Mouse (Mus musculus) urinary bladder, adult 18-20 months (tissue): Measurements from ENCODE around the gene Fbxl17.

Experiments used
- DNase-seq, 2 experiments: peaks; one replicate each; pipeline ENCODE4 v3.0.0; 2022; ENCODE audit warnings: low spot score in 2 of 2, mixed read lengths in 2 of 2

Gene Fbxl17

GRCm38 (mm10) chr17:63402741-63403681 is 96.8 kb downstream of the Fbxl17 start:
- no peak for DNase-seq

GRCm38 (mm10) chr17:63402170-63402569 is 97.6 kb downstream of the Fbxl17 start:
- DNase-seq: no peak

DNA sequence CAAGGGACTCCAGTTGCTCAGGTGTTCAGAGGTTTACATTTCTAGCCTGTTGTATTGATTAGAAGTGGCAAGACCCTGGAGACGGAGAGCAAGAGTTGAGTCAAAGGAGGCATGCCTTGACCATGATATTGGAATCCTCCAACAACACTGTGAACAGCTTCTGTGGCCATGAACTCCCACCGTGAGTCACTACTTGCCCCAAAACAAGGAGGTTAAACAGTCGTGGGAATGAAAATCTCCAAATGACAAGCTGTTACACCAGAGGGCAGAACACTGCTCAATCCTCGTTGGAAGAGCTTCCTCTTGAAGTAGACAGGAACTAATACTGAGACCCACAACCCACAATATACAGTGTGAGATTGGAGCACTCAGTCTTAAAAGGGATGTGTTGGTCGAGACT is 99.2 kb downstream of the Fbxl17 start:
- DNase-seq: no peak

- no peak for DNase-seq
These were observed 100.0 kb downstream of the Fbxl17 start for GRCm38 (mm10) chr17:63399816-63400215.

GRCm38 (mm10) chr17:63391506-63391905 is 108.3 kb downstream of the Fbxl17 start:
- DNase-seq: no peak

GRCm38 (mm10) chr17:63390951-63391350 is 108.9 kb downstream of the Fbxl17 start:
- DNase-seq: no peak

- no peak for DNase-seq
These were observed 128.8 kb downstream of the Fbxl17 start for GRCm38 (mm10) chr17:63370977-63371376.

DNA sequence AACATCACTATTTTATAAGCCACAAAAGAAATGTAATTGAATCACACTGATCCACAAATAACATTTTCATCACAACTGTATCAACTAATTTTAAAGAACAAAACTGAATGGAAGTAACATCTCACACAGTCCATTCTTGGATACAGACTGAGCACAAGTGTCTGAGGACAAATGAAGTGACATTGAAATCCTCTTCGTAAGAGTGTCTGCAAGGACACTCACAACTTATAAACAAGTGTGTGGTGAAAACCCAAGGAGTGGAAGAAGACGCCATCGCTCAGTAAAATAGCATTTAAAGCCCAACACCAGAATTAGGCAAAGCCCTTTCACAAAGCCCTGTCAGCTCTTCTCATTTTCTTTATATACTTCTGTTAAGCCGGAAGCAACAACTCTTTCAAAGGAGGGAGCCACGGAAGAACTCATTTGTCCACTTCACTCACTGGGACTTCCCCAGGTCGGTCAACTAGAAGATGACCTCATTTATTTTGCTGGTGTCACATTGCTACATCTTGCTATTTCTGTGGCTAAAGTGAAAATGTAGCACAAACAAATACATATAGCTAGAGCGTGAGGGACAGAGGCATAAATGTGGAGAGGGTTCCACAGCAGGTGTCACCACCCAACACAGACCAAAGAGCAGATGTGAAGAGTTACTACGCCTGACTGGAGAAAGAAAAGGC is 130.0 kb downstream of the Fbxl17 start:
- no peak for DNase-seq

- no peak for DNase-seq
These were observed 132.3 kb downstream of the Fbxl17 start for GRCm38 (mm10) chr17:63367476-63367875.

DNA sequence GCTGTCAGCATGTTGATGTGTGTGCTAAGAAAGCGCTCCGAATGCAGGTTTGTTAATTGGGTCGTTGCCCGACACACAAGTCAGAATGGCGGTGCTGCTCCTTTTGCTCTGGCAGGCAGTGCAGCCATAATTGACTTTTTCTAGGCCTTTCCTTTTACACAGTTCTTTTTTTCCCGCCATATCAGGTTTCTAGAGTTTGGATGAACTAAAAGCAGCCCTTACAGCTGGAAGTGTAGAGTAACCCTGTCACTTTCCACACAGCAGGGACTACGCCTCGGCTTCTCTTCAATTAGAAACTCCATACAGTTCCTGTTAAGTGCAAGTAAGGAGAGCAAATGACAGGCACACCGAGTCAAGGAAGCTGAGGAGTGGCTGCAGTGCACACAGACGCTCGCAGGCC is 133.8 kb downstream of the Fbxl17 start:
- DNase-seq: no peak

DNA sequence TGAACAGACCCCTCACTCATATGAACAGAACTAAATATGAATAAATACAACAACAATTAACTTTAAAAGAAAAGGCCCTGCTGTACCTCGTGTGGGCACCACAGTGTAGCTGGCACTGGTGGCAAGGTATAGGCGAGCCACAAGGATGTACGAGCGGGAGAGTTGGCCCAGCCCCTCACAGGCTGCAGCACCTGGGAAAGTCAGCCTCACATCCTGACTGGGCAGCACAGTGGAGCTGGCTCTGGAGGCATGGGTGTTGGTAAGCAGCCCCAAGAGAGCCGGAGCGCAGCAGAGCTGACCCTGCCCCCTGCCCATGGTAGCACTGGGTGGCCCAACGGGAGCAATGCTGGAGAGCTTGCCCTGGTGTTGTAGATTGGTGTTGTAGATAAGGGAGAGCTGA is 135.2 kb downstream of the Fbxl17 start:
- DNase-seq: no peak

DNA sequence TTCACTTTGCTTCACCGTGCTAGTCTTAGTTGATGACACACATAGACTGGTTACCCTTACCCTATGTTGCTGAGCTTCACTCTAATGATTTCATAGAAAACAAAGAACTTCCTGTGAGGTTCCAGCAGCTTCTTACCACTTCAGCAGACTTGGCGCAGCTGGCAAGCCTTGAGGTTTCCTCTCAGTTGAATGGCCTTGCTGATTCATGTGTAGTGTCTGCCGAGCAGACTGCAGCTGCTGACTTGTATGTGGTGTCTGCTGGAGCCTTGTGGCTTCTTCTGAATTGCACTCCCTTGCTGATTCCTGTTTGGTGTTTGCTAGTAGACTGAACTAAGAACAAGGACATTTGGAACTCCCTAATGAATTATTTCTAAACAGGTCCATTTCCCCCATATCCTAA is 137.6 kb downstream of the Fbxl17 start:
- DNase-seq: no peak

DNA sequence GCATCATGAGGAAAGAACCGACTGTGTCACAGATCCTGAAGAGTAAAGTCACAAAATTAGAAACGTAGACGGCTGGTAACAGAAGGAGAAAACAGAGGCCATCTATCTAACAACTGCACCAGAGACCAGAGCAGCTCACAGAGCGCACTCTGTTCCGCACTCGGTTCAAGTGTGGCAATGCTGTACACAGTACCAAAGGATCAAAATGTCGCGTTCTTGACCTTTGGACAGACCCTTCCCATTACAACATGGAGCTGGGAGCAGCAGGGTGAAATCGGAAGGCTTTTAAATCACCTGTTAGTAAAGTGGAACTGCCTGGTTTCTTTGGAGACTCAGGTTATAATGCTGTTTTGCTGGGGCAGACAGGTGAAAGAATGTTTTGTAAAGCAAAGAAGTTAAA is 138.1 kb downstream of the Fbxl17 start:
- no peak for DNase-seq

DNA sequence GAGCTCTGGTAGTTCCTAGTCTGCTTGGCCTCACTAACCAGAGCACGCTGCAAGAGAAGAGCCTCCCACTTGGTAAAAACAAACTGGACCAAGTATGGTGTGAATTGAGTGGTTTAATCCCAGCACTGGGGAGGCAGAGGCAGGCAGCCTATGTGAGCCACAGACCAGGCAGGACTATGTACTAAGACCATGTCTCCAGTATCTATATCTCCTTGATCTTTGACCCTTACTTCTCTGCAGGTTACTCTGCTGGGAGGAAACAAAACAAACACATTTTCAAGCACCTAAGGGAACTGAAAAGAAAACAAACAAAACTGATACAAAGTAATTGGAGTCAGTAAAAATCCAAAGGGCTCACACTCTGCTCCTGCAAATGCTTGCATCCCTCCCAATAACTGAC is 141.0 kb downstream of the Fbxl17 start:
- no peak for DNase-seq

DNA sequence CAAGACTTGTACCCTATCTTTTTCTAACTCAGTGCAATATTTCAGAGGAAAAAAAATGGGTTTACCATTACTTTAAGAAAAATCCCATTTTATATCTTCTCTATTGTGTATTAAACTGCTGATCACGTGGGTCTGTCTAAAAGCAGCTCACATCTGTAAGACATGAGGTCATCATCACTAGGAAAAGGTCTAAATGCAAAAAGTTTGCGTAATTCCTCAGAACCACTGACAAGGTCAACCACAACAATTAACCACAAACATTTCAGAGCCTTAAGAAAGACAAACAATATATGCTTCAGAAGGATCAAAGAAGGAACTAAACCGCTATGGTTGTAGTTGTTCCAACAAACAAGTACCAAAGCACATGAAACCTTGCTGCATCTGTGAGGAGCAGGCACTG is 143.6 kb downstream of the Fbxl17 start:
- no peak for DNase-seq

- DNase-seq: no peak
These were observed 147.1 kb downstream of the Fbxl17 start for GRCm38 (mm10) chr17:63352634-63353195.

- DNase-seq: no peak
These were observed 148.1 kb downstream of the Fbxl17 start for GRCm38 (mm10) chr17:63351682-63352081.

GRCm38 (mm10) chr17:63350876-63351509 is 148.8 kb downstream of the Fbxl17 start:
- DNase-seq: no peak

GRCm38 (mm10) chr17:63344101-63344500 is 155.7 kb downstream of the Fbxl17 start:
- no peak for DNase-seq

- no peak for DNase-seq
These were observed 156.7 kb downstream of the Fbxl17 start for GRCm38 (mm10) chr17:63343076-63343475.

DNA sequence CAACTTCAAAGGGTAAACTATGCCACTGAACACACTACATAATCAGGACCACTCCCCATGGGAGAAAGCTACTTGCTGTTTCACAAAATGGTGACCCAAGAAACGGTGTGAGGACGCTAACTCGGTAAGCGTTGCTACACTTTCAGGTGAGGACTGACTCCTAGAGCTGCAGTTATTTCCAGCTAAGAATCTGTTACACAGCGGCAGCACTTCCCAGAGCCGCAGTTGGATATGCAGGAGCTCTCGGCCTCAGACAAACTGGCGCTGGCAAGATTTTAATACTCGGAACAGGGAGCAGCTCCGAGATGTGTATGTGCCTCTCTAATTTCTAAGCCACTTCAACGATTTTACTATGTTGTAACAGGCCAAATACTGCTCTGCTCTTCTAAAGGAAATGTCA is 157.4 kb downstream of the Fbxl17 start:
- DNase-seq: no peak

DNA sequence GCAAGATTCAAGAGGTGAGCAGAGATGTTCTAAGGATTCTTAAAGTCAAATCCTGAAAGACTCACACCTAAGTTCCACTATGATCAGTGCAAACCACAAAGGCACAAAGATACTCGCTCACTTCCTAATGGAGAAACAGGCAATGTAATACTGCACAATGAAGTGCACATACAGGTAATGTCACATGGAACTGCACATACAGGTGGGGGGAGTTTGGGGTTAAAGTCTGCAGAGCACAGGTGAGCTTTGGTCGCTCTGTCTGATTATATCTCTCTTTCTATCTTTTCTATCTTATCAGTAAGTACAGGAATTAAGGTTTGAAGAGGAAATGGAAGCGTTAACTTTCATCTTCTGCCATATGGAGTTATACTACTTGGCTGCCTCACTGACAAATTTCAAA is 158.6 kb downstream of the Fbxl17 start:
- no peak for DNase-seq
